Mouse (Mus musculus) erythroid progenitor cell, adult 5-6 weeks (primary cell): ENCODE measurements around the gene Rpa1. TPM values are rescaled to one million over a fixed set of nuclear protein-coding genes. Genes with fewer than 3 reads are reported as not detected.
A peak's percentile ranks its signal among the peaks of the same experiment; 100 is the strongest.
"Not testable (repeated sequence)": the region's sequence is repeated elsewhere in the genome, so short reads cannot be mapped to it uniquely, and the experiment has no call there.

ENCODE experiments used
- ATAC-seq: replicated peaks from 2 replicates; pipeline ENCODE4 v1.8.0; 2016; ENCODE audit warnings: moderate number of reproducible peaks, mild to moderate bottlenecking, moderate TSS enrichment, inconsistent platforms; ENCODE audit not compliant: poor library complexity, low FRiP score, severe bottlenecking
- total RNA-seq, 2 experiments: library from RNA; stranded (forward) in 1 of 2; stranded (reverse) in 1 of 2; fragments of 150-400 nt in 1 of 2; fragments of 186-747, 209-891 nt in 1 of 2; gene quantifications; 2 replicates each; pipeline versions ENCODE4 v1.2.3 to v1.2.4; 2015 to 2017; ENCODE audit warnings: low replicate concordance in 2 of 2

Gene Rpa1
- total RNA-seq, 2 experiments from 2014 or later: 76.7 to 110 TPM

- ATAC-seq: no peak
Measured at GRCm38 (mm10) chr11:75291389-75292215, 56.5 kb downstream of the Rpa1 start.

- peak; percentile 52 for ATAC-seq
Measured at GRCm38 (mm10) chr11:75290566-75291271, 57.4 kb downstream of the Rpa1 start.

GRCm38 (mm10) chr11:75289120-75289519 is 59.0 kb downstream of the Rpa1 start:
- ATAC-seq: peak; percentile 22; the same call in 1 of the 2 replicates

GRCm38 (mm10) chr11:75288517-75288916 is 59.6 kb downstream of the Rpa1 start:
- no peak for ATAC-seq

- ATAC-seq: no peak
Measured at GRCm38 (mm10) chr11:75287940-75288339, 60.2 kb downstream of the Rpa1 start.

- ATAC-seq: no peak
Measured at GRCm38 (mm10) chr11:75286868-75287267, 61.3 kb downstream of the Rpa1 start.

GRCm38 (mm10) chr11:75285893-75286467 is 62.1 kb downstream of the Rpa1 start:
- ATAC-seq: no peak

GRCm38 (mm10) chr11:75283784-75284183 is 64.3 kb downstream of the Rpa1 start:
- not testable (repeated sequence) for ATAC-seq

- ATAC-seq: peak; percentile 51; the same call in 1 of the 2 replicates
Measured at GRCm38 (mm10) chr11:75282496-75283120, 65.5 kb downstream of the Rpa1 start.

- ATAC-seq: no peak
Measured at GRCm38 (mm10) chr11:75281380-75282256, 66.5 kb downstream of the Rpa1 start.

GRCm38 (mm10) chr11:75280435-75281001 is 67.6 kb downstream of the Rpa1 start:
- ATAC-seq: no peak

GRCm38 (mm10) chr11:75280066-75280410 is 68.1 kb downstream of the Rpa1 start:
- no peak for ATAC-seq

- ATAC-seq: peak; percentile 79
Measured at GRCm38 (mm10) chr11:75279342-75280065, 68.6 kb downstream of the Rpa1 start.

- ATAC-seq: no peak
Measured at GRCm38 (mm10) chr11:75279013-75279341, 69.1 kb downstream of the Rpa1 start.

GRCm38 (mm10) chr11:75278115-75278514 is 70.0 kb downstream of the Rpa1 start:
- ATAC-seq: no peak

- no peak for ATAC-seq
Measured at GRCm38 (mm10) chr11:75275035-75275434, 73.1 kb downstream of the Rpa1 start.

- ATAC-seq: no peak
Measured at GRCm38 (mm10) chr11:75273466-75273865, 74.7 kb downstream of the Rpa1 start.

- peak; percentile 44 for ATAC-seq
Measured at GRCm38 (mm10) chr11:75270985-75271434, 77.1 kb downstream of the Rpa1 start.
